Mouse (Mus musculus): ENCODE measurements around the gene Dctn2.

GRCm38 (mm10) chr10:127297015-127297871 is 31.1 kb downstream of the Dctn2 start:
- no peak for TF ChIP-seq CTCF (IDR thresholded peaks at IDR 0.05 in 2 of 3, conservative IDR thresholded peaks at IDR 0.05 in 1 of 3; ENCODE audit: control insufficient read depth in 1 of 3, insufficient read depth in 1 of 3, low read depth in 2 of 3, low read length in 3 of 3, poor library complexity in 1 of 3, severe bottlenecking in 1 of 3)
- TF ChIP-seq ZC3H11A (IDR thresholded peaks at IDR 0.05; ENCODE audit: low read depth, low read length), result no peak
- peak; percentile 53 to 62; a peak in 3 of 4 replicates for TF ChIP-seq POLR2A (IDR thresholded peaks at IDR 0.05; ENCODE audit: control insufficient read depth in 1 of 2, insufficient read depth in 1 of 2, low read depth in 1 of 2, low read length in 2 of 2, poor library complexity in 1 of 2)
- TF ChIP-seq RCOR1 (IDR thresholded peaks at IDR 0.05; ENCODE audit: low read depth, low read length), result no peak
- TF ChIP-seq MXI1 (IDR thresholded peaks at IDR 0.05; ENCODE audit: low read depth, low read length), result no peak
- TF ChIP-seq CHD2 (IDR thresholded peaks at IDR 0.05; ENCODE audit: low read length), result no peak

Data from MEL (cell line).